Mouse (Mus musculus): ENCODE measurements at regions not wholly inside any gene's neighbourhood (a gene's known extent, or its start where the extent isn't known, plus 50 kb on each side); places are given as distances from the start of the nearest gene placed in this dataset.

DNA sequence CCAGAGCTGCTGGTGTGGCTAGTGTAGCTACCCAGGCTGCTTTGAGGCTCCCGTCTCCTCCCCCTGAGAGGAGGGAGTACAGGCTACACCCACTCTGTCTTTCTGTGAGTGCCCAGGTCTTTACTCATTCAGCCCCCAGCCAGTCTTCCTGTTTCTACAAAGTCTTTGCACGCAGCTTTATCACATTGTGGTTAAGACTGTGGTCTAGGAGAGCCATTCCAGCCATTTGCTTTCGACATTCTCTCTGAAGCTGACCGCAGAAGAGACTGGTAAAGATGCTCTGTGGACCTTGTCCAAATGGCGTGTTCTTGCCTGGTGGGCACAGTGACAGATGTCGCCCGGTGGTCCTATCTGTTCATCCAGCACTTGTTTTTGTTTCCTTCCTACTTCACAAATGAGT, 62.0 kb downstream of the Tpra1 start:
- DNase-seq, result no peak

DNA sequence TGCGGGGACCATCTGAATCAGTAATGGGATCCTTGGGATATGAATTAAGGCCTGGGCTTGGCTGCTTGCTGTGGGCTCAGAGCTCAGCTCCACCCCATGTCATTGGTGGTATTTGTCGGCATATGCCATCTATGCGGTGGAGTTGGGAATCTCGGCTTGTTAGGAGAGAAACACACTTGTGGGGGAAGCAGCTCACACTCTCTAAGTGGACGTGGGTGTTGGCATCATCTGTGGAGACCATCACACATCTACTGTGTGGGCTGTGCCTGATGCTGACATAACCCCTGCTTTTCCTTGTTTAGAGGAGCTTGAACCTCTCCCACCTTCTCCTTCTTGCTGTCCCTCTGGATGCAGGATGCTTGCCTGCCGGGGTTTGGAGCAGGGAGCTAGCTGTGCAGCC, 62.9 kb downstream of the Tpra1 start:
- DNase-seq, result peak; percentile 85

DNA sequence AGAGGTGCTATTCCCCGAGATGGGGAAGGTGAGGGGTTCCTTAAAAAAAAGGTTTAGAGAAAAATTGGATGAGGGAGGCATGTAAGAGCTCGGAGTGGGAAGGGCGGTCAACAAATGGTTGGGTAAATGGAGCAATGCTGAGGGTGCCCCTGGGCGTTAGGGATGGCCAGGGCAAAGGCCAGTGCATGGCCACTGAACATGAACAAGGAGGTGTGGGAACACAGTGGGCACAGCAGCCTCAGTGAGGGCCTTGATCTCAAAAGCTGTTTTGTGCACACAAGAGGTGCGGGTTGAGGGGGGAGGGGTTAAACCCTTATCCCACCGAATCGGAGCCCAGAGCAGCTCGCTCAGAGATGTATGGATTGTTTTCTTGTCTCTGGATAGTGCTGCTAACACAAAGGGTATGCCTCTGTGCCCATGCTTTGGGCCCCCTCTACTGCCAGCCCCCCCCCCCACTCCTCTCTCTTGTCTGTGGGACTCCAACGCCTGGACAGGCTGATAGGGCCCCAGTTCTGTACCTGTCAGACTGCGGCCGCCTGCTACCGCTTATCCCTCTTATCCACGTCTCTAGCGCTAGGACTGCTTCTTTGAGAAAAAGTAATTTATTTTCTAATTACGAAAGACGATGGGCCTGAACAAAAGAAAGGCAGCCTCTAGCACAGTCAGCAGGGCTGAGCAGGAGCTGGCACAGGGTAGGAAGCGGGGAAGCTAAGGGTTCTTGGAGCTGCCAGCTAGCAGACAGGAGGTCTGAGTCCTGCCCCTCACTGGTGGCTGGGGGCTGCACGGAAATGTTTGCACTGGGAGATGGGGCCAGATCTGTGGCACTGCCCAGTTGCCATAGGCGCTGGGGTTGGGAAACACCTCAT, 63.5 kb downstream of the Tpra1 start:
- DNase-seq, result no peak

DNA sequence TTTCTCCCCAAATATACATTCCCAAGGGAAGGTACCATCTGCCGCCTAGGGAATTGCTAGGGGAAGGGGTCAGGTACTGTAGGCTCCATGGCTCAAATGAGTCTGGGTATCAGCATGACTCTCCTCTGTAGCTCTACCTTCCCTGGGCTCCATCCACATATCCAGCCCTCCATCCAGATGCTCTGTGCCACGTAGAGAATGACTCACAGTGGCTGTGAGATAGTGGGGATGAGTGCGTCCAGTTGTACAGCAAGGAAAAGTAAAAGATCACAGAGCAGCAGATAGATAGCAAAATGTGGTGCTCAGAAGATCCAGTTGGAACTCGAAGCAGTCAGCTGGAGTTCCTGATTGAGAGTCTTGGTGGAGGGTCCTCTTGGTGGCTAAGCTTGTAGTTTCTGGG, 64.5 kb downstream of the Tpra1 start:
- no peak for DNase-seq

DNA sequence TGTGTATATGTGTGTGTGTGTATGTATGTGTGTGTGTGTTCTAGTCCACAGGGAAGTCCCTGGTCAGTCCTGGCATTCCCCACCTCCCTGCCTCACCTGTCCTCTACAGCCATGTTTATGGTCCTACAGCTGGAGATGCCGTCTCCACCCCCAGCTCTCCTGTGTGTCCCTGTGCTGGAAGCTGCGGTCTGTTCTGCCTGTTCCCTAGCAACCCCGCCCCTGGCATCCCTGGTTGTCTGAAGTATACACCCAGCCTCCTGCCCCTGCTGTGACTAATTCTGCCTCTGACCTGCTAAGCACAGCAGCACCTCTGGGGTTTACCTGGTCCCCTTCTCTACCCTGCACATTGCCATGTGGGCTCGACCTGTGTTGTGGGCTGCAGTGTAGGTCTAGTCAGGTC, 66.8 kb downstream of the Tpra1 start:
- DNase-seq, result peak; percentile 47

DNA sequence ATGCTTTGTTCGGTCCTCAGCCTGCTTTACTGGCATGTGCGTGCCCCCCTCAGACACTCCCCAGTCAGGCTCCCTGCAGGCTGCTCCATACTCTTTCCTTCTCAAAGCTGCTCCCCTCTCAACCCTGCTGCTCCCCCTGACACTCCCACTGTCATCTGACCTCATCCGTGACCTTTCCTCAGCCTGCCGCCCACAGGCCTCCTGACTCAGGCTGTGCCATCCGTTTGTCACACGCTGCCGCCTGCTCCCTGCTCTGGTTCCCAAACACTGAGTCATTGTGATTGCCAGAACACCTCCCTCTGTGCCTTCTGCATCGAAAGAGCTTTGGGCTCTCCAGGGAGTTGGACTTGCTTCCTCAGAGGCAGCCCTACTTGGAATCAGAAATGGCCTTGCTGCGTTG, 69.7 kb downstream of the Tpra1 start:
- DNase-seq, result peak; percentile 86

DNA sequence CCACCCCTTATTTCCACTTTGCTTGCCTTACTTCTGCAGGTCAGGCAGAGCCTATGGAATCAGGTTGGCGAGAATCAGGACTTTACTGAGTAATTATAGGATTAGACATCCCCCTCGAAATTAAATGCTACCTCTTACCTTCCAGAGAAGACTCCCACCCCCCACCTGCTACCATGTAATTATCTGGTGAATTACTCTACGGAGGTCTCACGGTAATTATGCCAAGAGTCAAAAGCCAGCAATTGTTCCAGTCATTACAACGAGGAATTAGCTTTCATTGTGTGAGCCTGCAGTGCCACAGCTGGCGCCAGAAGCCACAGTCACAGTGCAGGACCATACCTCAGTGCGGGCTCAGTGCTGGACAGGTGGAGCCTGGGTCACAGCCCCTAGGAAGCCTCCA, 72.4 kb downstream of the Tpra1 start:
- DNase-seq, result no peak

DNA sequence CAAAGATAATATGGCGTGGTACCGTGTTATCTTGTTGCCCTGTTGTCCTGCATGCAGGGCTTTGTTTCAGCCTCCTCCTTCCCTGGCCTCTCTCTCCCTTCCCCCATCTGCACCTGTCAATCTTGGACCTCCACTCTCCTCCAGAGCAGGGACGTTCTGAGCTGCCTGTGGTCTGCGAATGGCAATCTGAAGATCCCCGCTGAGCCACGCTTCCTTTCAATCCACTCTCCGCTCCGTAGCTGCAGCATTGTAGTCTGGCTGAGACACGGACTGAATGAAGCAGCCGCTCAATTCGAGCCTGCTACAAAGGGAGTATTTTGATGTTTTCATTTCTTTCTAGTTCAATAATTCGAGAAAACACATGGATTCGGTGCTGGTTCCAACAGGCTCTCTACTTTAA, 74.5 kb downstream of the Tpra1 start:
- DNase-seq, result no peak

DNA sequence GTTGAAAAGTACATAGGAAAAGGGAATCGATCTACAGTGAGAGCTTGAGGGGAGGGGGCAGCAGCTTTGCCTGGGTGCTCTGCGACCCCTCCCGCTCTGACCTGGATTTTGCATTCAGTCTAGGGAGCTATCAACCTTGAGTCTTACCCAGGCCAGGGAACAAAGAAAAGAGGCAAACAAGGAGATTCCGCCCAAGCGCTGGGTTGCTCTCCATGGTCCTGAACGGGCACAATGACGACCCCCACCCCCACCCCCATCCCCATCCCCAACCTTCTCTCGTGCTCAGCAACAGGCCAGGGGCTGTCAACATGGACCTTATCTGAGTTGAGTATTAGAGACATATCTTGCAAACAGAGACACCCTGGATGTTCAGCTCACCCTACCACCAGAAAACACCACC, 74.9 kb downstream of the Tpra1 start:
- DNase-seq, result no peak

DNA sequence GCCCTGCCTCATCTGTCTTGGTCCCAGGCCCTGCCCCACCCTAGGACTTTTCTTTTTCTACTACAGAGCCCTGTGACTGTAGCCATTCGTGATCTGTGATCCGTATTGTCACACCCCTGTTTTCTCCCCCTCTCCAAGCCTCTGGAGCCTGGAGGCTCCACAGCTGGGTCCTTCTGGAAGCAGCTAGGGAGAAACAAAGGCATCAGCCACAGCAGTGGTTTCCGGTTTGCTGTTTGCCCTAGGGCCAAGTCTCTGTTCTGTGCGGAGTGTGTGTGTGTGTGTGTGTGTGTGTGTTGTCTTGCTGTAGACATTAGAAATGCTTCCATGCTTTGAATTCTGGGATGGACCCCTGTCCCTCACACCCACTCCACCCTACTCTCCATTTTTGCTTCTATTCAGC, 76.9 kb downstream of the Tpra1 start:
- no peak for DNase-seq

DNA sequence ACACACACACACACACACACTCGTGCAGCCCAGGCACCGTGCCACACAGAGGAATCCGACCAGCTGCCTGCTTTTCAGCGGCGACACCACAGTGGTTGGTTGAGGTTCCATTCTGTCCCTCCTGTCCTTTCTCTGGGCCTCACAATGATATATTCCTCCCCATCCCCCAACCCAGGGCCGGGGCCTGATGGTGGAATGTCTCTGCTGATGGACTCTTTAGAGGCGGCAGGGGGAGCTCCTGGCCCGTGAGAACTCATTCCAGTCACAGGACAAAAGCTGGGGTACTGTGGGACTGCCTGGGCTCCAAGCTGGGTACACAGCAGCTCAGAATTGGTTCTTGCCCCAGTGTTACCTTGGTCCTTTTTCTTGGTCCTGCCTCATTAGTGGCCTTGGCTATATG, 78.1 kb downstream of the Tpra1 start:
- peak; percentile 62 for DNase-seq

DNA sequence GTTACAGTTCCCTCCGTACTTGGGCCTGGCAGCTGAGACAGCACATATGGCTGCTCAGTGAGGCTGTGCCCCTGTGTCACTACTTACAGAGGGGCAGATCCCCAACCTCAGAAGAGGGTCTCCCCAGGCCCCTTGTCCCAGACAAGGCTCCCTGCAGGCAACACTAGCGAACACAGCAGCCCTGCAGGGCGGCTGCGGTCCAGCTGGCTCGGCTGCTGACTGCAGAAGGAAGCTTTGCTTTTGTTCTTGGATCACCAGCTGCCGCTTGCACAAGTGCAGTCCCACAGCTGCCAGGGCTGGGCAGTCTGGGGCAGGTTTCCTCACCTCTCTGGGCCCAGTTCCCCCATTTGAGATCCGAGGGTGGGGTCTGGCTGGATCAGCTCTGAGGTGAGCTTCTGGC, 79.5 kb downstream of the Tpra1 start:
- no peak for DNase-seq

DNA sequence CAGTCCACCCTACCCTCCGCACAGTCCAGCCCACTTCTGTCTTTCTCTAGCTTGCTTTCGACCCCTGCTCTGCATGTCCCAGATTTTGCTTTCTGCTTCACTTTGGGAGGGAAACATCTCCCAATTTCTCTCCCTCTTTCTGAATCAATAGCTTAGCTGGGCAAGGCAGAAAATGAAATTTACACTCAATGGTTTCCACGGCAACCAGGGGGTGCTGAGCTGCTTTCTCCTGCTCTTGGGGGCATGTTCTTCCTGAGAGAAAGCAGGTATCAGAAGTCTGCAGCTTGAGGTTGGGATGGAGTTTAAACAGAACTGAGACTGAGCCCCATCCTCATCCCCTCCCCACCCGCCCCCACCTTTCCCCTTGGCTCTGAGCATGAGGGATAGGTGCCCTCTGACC, 82.1 kb downstream of the Tpra1 start:
- no peak for DNase-seq

DNA sequence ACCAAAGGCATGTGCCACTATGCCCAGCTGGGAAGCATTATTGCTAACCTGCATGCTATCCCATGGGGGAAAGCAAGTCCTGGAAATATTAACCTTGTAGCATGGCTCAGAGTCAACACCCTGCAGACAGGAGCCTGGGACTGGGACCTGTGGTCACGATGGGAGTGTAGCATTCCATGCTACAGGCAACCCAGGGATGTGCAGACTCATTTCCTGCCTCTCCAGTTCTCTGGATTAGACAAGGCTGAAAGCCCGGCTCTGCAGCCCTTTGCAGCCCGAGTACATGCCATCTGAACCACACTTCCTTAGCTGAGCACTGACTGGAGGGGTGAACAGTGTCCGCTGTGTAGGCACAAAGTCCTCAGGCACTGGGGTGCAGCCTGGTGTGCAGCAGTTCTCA, 82.8 kb downstream of the Tpra1 start:
- no peak for DNase-seq

DNA sequence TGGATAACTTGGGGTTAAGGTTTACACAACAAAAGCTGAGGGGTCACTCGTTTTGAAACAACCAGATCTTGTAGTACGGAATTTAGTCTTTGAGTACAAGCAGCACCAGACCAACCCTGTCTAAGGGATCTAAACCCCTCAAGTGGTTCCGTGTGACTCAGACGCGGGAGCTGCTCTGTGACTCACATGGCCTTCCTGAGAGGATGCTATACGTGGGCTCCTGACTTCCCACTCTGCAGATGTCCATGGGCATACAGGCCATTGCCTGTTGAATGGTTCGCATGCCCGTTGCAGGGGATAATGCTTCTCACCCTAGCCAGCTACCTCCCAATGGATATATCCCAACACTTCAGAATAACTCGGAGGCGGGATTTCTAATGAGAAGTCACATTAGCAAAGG, 86.5 kb downstream of the Tpra1 start:
- DNase-seq, result no peak

DNA sequence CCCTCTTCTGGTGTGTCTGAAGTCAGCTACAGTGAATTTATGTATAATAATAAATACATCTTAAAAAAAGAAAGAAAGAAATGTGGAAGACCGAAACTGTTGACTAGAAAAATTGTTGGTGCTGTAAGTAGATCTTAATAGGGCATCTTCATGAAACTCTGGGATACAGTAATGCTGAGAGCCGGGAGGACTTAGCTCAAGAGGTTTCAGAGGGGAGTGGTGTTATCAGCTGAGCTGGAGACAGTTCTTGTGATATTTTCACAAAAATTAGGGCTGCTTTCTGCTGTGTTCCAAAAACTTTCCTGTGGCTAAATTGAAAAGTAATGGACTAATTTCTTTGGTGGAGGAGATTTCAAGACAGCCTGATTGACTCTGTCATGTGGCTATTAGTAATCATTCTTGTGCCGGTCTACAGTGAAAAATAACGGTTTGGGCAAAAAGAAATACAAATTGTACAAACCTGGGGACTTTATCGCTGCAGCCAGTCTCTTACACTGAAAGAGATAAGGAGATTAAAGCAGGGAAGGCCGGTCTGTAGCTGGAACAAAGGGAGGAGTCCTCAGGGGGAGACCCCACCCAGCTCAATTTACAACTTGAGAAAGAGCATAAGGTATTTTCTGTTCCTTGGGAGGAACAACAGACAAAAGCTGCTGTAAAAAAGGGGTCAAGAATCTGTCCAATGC, 87.7 kb downstream of the Tpra1 start:
- no peak for DNase-seq

DNA sequence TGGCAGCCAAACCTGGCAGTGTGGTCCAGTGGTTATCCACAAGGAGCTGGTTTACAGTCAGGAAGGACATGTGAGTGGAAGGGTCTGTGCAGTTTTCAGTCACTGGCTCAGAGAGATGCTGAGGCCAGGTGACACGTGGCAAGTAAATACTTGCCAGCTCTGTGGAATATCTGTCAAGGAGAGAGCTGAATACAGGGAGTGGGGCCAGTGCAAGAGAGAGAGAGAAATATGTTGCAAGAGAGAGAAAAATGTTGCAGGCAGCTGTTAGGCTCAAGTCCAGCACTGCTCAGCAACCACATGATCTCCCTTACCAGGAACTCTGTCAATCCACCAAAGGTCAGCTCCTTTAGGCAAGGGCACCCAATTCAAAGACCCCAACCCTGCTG, 88.2 kb downstream of the Tpra1 start:
- DNase-seq, result no peak

DNA sequence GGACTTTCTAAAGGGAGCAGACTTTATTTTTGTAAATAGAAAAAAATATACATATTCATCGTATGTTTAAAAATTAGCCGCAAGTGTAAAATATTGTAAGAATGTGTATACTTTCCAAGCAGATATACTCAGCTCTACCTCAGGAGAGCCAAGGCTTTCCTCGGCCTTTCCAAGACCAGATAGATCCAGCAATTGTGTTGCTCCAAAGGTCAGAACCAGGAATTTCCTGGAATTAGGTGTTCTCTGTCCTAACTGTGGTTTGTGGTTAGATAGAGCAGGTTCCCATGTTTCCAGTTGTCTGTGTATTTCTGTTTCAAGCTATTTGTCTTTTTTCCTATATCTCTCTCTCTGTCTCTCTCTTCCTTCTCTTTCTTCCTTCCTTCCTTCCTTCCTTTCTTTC, 93.0 kb downstream of the Tpra1 start:
- DNase-seq, result no peak

DNA sequence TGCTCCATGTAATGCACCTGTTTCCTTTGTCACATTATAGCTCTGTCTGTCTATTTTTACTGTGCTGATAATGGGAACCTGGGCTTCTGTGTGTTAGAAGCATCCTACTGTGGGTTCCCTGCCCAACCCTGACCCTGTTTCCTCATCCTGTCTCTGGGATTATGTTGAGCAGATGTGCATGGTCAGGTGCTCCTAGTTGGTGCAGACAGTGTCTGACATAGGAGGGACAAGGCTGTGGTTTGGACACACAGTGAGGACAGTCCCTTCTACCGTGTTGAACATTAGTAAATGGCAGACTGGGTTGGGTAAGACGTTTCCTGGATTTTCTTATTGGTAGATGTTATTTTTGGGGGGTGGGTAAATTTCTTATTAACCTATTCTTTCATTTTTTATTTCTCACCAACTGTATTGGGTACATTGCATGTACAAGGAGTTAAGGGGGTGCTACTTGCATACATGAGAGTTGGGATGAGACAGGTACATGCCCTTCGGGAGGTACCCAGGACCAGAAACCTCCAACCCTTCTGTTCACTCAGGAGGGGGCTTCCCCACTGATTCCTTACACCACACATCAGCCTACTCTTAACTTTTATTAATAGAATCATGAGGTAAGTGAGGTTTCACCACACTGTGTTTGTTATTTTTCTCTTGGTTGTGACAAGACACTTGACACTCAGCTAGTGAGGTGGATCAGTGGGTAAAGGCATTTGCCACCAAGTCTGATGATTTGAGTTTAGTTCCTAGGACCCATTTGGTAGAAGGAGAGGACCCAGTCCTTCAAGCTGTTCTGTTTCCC, 97.1 kb downstream of the Tpra1 start:
- no peak for DNase-seq

DNA sequence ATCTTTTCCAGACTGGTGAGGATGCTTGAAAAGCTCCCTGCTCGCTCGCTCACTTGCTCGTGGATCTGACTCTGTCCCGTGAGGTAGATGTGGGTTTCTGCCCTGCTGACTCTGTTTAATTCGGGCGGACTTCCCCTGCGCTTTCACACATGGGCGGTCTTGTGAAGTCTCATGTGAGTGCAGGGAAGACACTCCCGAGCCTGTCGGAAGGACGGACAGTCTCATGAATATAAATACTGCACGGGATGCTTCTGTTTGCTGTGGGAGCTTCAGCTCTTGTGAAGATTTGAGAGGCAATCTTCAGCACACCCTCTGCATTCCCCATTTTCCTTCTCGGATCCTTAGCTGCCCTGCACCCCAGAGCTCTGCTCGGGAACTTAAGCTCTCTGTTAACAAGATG, 98.3 kb downstream of the Tpra1 start:
- DNase-seq, result no peak

DNA sequence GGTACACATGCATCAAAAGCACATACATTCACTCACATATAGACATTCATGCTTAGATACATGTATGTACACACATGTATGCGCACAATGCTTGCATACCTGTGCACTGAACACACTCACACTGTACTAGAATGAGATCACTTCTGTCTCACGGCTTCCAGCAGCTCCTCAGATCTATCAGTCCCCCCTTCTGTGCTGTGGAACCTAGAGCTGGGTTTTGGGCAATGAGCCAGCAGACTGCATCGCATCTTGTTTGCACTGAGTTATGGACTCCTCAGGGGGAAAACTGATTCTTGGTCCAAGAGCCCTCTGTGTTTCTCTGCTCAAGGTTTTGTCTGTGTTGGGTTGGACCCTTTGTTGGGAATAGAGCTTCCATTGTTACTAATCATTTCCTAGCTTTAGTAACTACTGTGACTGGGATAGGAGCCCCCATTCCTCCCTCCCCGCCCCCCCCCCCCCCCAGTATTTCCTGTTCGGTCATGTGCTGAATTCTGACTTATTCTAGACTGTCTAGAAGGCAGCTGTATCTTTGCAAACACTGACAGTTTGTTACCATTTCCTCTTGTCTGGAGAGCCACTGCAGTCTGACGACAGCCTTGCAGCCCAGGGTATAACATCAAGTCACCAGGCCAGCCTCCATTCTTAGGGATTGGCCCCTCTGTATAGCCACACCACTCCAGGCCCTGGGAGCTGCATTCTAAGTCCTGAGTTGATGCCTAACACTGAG, 101.3 kb downstream of the Tpra1 start:
- DNase-seq, result no peak

DNA sequence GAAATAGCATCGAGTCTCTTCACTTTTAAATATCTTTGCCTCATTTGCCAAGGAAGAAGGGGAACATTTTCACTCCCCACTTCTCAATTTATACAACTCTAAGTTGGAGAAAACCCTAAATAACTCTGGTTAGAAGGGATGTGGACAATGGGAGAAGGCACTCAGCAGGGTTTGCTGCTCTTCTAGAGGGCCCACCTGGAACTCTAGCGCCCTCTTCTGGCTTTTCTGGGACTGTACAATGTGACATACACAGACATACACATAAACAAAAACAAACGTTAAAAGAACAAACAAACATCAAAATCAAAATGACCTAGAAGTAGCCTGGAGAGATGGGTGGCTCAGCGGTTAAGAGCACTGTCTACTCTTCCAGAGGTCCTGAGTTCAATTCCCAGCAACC, 103.0 kb downstream of the Tpra1 start:
- no peak for DNase-seq

DNA sequence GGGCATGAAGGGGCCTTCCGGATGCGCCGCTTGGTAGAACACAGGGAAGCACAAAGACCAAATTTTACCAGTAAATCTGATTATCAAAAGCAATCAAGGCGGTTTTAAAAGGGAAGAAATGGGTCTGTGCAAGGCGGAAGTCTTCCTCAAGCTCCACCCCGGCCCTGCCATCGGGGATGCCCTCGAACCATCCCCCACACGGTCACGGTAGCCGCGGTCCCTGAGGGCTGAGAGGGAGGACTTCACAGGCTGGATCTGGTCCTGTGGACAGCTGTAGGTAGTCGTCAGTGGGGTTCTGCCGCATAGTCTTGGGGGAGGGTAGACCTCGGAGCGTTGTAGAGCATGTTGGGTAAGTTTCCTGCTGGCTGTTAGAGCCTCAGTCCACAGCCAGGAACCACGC, 104.9 kb downstream of the Tpra1 start:
- DNase-seq, result no peak
